Mouse (Mus musculus) CD4-positive helper T cell, adult 2 months (primary cell): ENCODE measurements around the gene Sacm1l.

ENCODE experiments used
- DNase-seq: peaks from one replicate; pipeline ENCODE4 v3.0.0-alpha.2; 2012; ENCODE audit warnings: low read depth, missing footprints, low spot score

Sacm1l gene

DNA sequence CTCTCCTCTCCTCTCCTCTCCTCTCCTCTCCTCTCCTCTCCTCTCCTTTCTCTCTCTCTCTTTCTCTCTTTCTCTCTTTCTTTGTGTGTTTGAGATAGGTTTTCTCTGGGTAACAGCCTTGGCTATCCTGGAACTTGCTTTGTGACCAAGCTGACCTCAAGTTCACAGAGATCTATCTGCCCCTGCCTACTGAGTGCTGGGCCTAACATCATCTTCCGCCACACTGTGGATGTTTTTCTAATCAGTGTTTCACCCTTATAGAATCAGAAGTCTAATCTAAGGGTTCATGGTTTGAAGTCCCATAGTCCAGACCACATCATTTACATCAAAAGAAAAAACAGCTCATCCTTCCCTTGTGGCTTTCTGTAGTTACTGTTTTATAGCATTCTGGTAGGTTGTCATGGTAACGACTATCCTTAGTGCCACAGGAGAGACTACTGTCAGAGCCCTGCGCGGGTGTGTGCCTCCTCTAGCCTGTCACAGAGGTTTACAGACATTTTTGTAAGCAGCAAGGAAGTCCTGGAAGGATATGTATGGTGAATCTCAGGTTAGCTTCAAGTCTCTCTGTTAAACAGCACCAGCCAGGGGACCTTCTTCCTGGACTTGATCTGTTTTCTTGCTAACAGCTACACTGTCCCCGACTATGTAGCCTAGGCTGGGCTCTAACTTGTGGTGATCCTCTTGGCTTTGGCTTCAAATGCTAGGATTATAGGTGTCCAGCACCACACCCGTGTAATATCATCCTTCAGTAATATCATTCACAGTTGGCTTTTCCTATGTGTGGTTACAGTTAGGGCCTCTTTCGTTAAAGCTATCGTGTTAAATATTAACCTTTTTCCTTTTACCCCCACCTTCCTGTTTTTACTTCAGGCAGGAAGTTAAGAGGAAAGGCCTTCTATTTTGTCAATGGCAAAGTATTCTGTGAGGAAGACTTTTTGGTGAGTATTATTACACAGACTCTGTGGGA is 19.6 kb upstream of the Sacm1l start:
- peak; percentile 94 for DNase-seq

DNA sequence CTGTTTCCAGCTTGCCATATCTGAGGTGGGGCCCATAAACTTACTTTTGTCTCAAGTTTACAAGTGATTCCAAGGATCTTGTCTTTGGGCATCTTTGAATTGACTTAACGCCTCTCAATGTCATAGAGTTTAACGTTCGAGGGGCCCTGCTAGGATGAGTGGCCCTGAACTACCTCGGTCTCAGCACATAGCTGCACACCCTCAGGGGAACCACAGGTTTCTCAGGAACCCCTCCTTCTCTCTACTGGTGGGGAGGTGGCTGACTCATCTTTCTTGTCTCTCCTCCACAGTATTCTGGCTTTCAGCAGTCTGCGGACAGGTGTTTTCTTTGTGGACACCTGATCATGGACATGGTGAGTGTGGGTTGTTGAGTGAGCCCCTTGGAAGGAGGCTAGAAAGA is 18.6 kb upstream of the Sacm1l start:
- peak; percentile 20 for DNase-seq

DNA sequence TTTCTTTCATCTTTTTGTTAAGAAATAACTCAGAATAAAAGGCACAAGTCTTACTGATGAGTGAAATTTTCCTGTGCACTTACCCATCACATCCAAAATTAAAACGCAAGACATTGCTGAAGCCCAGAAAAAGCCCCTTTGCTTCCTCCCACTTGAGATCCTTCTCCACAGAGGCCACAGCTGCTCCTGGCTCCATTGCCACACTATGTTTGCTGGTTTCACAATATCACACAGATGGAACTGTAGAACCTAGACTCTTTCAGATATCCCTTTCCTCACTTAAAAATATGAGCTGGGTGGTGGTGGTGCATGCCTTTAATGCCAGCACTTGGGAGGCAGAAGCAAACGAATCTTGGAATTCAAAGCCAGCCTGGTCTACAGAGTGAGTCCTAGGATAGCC is 17.1 kb upstream of the Sacm1l start:
- DNase-seq, result no peak

DNA sequence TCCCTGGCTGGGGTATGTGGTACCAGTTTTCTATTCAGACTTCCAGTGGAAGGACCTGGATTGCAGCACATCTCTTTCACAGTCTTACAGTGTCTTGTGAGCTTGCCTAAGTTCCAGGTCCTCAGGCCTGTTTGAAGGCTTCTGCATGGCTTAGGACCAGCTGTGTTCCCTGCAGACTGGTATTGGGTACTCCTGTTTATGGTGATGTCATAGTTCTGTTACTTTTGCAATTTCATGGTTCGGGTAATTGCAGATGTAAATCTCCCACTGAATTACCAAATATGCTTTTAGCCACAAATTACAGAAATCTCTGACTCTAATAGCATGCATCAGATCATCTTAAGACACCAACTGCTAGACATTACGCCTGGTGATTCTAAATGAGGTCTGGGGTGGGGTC is 14.5 kb upstream of the Sacm1l start:
- DNase-seq, result no peak

DNA sequence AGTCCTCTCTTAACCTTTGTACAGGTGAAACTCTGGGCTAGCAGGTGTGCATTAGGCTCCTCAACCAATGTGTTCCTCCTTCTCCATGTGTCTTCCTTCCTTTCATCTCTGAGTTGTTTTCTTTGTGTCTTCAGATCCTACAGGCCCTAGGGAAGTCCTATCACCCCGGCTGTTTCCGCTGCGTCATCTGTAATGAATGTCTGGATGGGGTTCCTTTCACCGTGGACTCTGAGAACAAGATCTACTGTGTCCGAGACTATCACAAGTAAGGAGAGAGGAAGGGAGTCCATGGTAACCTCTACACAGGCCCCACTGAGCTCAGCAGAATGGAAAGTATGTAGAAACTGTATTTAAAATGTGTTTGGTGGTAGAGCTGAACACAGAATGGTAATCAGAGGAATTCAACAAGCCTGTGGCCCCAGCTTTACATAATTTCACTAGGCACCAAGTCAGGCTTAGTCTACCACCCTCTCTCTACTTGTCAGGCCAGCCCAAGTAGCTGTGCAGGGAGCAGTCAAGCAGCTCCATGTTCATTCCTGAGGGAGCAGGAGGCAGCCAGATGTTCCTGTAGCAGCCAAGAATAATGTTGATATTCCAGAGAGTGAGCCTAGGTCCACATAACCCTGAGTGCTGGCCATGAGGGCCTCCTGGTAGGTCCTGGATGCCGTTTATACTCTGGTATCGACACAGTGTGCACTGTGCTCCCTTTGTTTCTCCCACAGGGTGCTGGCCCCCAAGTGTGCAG is 12.7 kb upstream of the Sacm1l start:
- no peak for DNase-seq

DNA sequence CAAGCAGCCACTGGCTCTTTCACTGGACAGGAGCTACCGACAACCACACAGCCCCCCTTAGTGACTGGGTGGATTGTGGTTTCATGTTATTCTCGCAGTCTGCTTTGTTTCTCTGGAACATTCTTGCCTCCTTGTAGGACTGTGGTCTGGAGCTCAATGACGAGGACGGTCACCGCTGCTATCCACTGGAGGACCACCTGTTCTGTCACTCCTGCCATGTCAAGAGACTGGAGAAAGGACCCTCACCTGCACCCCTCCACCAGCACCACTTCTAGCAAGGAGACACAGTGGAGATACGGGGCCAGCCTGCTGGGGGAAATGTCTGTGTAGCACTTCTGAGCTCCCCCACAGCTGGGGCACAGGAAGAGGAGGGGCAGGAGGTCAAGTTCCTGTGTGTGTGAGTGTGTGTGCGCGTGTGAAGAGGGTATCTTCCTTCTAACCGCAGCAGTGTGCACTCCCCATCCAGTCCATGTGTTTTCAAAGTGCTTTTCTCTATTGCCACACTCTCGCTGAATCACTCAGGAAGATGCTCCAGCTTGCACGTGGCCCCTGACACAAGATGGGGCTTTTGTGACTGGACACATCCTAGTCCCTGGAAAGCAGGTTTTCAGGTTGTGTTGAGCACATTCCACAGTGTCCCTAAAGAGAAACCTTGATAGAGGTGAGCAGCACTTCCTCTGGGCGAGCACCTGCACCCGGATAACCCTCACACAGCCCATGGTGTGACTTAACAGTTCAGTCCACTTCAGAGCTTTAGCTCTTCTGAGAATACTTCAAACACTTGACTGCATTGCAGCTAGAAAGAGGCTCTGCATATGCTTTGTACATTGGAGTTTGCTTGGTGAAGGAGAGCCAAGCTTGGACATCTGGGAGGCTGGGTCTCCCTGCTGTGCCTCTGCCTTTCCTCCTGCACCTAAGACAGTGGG is 10.3 kb upstream of the Sacm1l start:
- peak; percentile 69 for DNase-seq

DNA sequence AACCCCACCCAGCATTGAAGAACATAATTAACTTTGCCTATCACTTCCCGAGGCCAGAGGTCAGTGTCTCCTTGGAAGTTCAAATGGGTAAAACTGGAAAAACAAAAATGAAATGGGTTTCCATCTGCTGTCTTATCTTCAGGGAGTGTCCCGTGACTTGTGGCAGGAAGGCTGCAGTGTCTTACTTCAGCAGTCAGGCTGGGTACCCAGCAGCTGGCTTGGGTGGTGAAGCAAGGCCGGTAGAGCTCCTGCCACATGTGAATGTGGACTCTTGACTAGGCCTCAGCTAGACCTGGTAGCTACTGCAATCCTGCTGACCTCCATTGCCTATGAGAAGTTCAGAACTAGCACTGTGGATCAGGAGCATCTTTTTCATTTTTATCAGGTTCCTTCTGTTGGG is 8.8 kb upstream of the Sacm1l start:
- DNase-seq, result no peak

DNA sequence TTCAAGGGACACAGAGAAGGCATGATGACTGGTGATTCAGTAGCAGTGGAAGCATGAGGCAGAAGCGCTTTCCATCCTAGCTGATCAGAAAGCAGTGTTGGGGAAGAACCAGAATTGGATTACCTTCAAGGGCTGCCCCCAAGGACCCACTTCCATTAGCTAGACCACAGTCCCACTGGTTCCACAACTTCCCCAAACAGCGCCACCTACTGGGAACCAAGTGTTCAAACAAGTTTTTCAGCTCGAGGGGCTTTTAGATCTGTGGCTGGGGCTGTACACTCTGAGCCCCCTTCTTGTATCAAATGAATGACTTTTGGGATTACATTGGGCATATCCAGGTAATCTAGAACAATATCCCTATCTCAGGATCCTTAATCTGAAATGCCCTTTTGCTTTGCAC is 5.9 kb upstream of the Sacm1l start:
- peak; percentile 64 for DNase-seq

DNA sequence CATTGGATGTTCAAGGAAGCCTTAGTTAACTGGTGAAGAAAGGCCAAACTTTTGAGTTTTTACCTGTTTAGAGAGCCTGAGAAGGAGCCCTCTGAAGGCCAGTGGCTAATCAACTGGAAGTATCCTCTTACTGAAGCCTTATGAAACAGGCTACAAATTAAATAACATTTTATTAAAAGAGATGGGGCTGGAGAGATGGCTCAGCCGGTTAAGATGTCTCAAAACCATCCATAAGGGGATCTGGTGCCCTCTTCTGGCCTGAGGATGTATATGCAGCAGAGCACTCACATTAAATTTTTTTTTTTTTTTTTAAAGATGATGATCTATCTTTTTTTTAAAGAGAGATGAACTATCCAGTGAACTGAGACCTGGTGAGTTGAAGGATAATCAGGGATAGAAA is 4.5 kb upstream of the Sacm1l start:
- DNase-seq, result peak; percentile 84

DNA sequence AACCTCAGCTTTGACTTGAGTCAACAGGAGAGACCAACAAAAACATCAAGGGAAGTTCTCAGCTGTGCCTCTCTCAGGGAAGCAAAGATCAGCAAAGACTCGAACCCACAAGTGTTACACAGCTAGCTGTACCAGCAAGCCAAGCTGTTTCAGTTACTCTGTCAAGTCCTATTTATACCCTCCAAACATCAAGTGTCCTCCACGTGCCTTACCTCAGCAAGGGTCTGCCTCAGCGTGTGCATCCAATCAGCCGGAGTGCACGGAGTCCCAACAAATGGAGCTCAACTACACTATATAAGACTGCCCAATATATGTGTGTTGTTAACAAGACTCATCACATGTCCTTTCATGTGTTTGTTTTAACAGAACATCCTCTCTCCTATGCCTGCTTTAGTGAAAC is 3.1 kb upstream of the Sacm1l start:
- DNase-seq, result peak; percentile 9

DNA sequence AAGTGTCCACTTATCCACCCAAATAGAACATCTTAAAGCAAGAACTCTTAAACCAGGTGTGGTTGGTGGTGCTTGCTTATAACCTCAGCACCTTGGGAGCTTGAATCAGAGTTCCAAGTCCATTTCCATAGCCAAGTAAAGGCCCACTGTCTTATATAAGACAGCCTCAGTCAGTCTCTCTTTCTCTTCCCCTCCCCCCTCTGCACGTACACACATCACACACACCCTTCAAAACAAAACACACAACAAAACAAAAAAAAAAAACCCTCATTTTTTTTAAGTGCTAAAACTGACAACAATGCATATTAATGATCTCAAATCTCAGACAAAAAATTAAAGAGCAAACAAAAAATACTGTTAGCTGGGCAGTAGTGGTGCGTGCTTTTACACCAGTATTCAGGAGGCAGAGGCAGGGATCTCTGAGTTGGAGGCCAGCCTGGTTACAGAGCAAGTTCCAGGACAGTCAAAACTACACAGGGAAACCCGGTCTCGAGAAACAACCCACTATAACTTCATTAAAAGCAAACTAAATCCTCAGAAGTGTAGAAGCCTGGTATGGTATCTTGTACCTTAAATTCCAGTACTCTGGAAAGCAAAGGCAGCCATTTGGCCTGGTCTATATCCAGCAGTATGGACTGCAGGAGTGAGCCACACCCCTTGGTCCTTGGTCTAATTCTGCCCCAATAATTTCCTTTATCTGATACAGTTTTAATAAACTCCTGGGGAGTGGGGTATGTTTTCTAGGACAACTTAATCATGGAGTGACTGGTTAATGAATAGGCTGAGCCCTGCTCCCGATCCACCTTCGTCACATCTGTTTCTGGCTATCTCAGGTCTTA is 1.3 kb upstream of the Sacm1l start:
- DNase-seq, result peak; percentile 13

DNA sequence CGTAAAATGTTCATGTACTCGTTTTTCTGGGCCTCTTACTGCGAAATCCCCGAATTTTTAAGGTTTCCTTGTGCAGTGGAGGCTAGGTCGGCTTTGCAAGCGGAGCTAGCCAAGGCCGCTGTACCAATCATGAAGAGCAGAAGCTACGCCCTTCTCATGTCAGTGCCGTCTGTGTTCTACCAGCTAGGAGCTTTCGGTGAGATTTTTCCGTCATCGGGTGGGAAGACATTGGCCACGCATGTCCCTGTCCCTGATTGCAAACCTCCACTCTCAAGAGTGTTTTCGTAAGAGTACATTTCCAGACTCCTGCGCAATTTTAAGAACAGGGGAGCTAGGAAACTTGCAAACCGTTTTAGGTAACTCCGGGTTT is 648 bp upstream of the Sacm1l start:
- DNase-seq, result no peak

DNA sequence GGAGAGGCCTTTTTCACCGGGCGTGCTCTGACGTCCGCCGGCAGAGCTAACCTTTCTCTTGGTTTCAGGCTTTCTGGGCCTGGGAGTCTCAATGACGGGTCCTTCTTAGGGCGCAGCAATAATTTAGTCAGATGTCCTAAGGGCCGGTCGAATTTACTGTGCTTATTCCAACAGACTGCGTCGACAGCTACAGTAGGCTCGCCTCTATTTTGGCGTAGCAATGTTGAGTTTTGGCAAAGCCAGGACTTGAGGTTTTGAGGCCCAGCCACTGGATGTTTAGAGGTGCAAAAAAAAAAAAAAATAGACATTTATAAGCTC is 558 bp downstream of the Sacm1l start:
- DNase-seq, result no peak

DNA sequence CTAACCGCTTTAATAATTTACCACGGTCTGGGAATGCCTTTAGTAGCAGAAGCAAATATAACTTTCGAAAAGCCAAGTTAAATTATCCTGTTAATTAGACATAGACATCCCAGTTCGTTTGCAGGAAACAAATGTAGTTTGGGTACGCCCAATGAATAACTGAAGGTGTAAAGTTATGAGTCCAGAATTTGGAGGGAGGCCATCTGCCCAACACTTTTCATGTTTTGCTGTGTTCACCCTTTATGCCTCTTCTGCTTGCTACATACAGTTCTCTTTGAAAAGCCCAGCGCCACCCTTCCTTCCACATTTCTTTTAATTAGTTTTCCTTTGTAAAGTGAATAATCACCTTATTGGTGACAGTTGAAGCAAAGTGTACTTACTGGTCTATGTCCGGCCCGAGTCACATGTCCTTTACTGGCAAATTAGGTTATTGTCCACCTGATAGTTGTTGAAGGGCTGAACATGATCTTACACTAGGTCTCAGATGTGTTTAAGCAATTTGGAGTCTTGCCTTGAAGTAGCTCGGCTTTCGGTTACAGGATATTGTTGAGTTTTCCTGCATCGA is 1.1 kb downstream of the Sacm1l start:
- DNase-seq, result peak; percentile 14

DNA sequence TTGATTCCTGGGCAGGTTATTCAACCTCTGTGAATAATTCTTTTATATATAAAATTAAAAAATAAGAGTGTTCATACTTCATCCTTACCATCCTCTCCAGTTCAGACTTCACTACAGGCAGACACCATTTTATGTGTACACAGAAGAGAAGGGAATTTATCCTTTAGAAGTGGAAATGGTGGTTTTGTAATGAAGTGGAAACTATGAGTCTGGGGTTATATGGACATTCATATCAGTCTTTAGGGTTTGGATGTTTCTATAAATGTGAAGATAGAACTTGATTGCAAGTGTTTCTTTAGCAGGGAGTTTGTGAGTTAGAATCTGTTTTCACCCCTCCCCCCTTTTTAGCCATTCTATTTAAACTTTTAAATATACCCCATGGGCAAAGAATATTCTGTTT is 1.7 kb downstream of the Sacm1l start:
- DNase-seq, result peak; percentile 39

DNA sequence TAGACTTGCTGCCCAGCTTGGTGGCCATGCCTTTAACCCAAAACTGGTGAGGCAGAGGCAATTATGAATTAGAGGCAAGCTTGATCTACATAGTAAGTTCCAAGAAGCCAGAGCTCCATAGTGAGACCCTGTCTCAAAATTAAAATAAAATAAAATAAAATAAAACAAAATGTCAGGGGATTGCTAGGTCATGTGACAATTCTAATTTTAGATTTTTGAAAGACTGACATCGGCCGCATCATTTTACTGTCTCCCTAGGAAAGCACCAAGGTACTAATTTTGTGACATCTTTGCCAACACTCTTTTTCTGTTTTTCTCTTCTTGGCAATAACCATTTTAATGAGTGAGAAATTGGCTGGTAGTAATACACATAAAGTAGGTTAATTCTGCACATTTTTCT is 7.1 kb downstream of the Sacm1l start:
- DNase-seq, result no peak

DNA sequence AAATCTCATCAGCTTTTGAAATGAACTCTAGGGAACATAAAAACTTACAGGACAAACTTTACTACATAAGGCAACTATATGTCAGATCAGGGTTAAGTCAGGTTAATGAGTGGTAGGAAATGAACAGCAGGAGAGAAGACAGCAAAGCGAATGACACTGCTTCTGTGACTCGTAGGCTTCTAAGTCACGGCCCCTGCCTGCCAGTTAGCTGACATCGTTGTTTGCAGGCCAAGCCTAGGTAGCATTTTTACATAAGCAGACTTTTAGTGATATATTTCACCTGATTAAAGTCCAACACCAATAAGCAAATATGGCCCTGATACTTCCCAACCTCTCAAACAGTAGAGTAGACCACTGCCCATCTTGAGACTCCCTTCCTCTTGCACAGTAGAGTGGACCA is 8.6 kb downstream of the Sacm1l start:
- no peak for DNase-seq

DNA sequence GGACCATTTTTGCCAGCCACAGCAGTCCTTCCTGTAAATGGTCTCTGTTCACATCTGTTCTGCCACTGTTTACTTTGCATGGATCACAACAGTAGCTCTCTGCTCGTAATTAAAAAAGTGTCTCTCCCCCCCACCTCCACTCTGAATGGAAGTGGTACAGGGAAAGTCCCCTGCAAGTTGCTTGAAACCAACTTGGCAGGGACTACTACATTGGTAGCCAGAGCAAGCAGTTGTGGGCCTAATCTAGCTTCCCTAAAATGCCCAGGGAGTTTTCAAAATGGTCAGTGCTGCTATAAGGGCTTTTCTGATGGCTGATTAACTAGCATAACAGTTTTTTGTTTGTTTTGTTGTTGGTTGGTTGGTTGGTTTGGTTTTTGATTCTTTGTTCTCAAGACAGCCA is 9.5 kb downstream of the Sacm1l start:
- no peak for DNase-seq

DNA sequence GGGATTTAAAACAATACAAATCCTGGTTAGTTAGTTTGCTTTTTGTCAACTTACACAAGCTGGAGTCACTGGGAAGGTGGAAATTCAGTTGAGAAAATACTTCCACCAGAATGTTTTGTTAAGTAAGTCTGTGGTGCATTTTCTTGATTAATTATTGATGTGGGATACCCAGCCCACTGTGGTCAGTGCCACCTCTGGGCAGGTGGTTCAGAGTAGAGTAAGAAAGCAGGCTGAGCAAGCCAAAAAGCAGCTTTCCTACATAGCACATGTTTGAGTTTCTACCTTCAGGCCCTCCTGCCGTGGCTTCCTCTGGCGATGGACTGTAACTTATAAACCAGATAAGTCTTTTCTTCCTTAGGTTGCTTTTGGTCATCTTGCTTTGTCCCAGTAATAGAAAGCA is 10.3 kb downstream of the Sacm1l start:
- no peak for DNase-seq

DNA sequence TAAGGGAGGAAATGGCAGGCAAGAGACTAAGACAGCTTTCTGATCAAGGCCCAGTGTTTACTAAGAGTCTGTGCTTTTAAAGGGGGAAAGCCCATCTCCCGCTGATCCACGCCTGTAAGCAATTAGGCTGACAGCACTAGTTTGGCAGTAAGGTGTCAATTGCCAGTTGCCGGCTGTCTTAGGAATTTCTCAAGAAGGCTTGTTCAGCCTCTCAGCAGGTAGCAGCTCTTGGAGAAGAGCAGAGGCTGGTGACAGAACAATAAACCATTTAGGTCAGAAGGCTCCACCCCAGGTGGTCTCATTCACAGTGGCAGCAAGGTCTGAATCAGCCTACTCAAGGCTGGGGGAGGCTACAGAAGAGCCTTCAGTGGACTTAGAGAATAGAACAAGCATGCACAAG is 25.0 kb downstream of the Sacm1l start:
- DNase-seq, result no peak
